Mouse (Mus musculus) G1E (cell line): ENCODE data around the gene Ppp2r5b.

ENCODE experiments used
- CTCF ChIP-seq: IDR thresholded peaks from 2 replicates; pipeline ENCODE4 v1.5.1; 2012; ENCODE audit warnings: low read depth, low read length, inconsistent platforms, mixed read lengths
- GATA1 ChIP-seq: IDR thresholded peaks from 2 replicates; pipeline ENCODE4 v1.6.1; 2012; ENCODE audit warnings: borderline replicate concordance, low read length, inconsistent platforms, mixed read lengths

GRCm38 (mm10) chr19:6264945-6265344 is 29.3 kb upstream of the Ppp2r5b start:
- TF ChIP-seq CTCF (no peak), GATA1 (no peak)
